Mouse (Mus musculus) thymus, adult 2 months (tissue): ENCODE results near the gene Rapgef5. TPM values are rescaled to one million over a fixed set of nuclear protein-coding genes. Genes with fewer than 3 reads are reported as not detected.

Source experiments
- DNase-seq: peaks from one replicate; pipeline ENCODE4 v3.0.0; 2021
- H3K27ac ChIP-seq: fragments of 200-500 bp; 2 replicates; pipeline ENCODE4 v1.5.1; 2012; ENCODE audit warnings: low read length, control low read depth; ENCODE audit not compliant: control insufficient read depth, insufficient read depth
- H3K27me3 ChIP-seq: fragments of 200-500 bp; 2 replicates; pipeline ENCODE4 v1.6.1; 2012; ENCODE audit warnings: mild to moderate bottlenecking, low read length, moderate library complexity, mixed read lengths; ENCODE audit not compliant: control insufficient read depth, insufficient read depth
- H3K36me3 ChIP-seq: fragments of 200-500 bp; 2 replicates; pipeline ENCODE4 v1.6.1; 2012; ENCODE audit warnings: mild to moderate bottlenecking, low read length, moderate library complexity; ENCODE audit not compliant: control insufficient read depth, insufficient read depth
- H3K4me1 ChIP-seq: fragments of 200-500 bp; replicated peaks from 2 replicates; pipeline ENCODE4 v1.6.1; 2012; ENCODE audit warnings: low read length; ENCODE audit not compliant: control insufficient read depth, insufficient read depth
- H3K4me3 ChIP-seq: fragments of 200-500 bp; 2 replicates; pipeline ENCODE4 v1.5.1; 2012; ENCODE audit warnings: mild to moderate bottlenecking, low read length, control low read depth, moderate library complexity; ENCODE audit not compliant: control insufficient read depth, insufficient read depth
- CTCF ChIP-seq: fragments of 200-500 bp; IDR thresholded peaks from 2 replicates; pipeline ENCODE4 v1.5.1; 2012; ENCODE audit warnings: mild to moderate bottlenecking, control low read depth, low read length, moderate library complexity, borderline replicate concordance; ENCODE audit not compliant: control insufficient read depth, poor library complexity, insufficient read depth; ENCODE audit errors: extremely low read depth
- POLR2A ChIP-seq: fragments of 200-500 bp; IDR thresholded peaks from 2 replicates; pipeline ENCODE4 v1.6.1; 2012; ENCODE audit warnings: mild to moderate bottlenecking, low read length, control low read depth, moderate library complexity; ENCODE audit not compliant: control insufficient read depth, poor library complexity, insufficient read depth; ENCODE audit errors: extremely low read depth
- WGBS: fragments of 180-500 bp; shearing (Covaris S2); methylation state at CpG from one replicate; pipeline ENCODE4 v1.1.7; 2018; 5-methylcytosine and 5-hydroxymethylcytosine counted together
- polyA plus RNA-seq: library from polyadenylated mRNA; depleted of rRNA; stranded (reverse); fragments of >200 nt; gene quantifications from 2 replicates; pipeline ENCODE4 v1.2.3, GENCODE M21; 2012; rRNA removed

Gene Rapgef5
- 5.2 and 5.6 TPM in 2 replicates for polyA plus RNA-seq

DNA sequence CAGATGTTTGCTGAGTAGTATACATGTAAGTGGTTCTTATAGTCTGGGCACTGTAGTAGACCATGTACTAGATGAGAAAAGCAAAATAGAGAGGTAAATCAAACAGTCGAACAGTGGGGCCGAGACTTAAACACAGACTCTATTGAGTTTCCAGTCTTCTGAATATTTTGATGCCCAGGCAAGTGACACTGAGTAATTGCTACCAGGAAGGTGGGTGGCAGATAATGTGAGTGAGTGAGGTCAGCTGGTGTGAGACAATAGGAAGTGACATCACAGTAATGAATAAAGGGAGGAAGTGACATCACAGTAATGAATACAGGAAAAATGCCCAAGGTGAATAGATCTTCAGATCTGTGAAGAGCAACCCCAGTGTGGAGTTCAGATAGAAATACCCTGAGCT is at the start of gene Rapgef5:
Gene Rapgef5, plus strand, starts transcription at position 301 of the 400 bp plus-strand sequence.
- Histone ChIP-seq H3K27me3 (no peaks in the 10 kb centered on the region), H3K27ac (no peak within 1 kb of the TSS), H3K36me3 (no peaks in the 10 kb centered on the region), H3K4me3 (no peak within 1 kb of the TSS), H3K4me1 (no peaks in the 10 kb centered on the region)
- TF ChIP-seq POLR2A (no peak), CTCF (no peak)
- DNase-seq: no peak
- WGBS: 94% methylated on average over 2 of the region's 2 CpGs

GRCm38 (mm10) chr12:117468329-117468728 is 48.0 kb upstream of the Rapgef5 start:
- H3K27ac ChIP-seq: no peak overlapping the region
- TF ChIP-seq POLR2A (no peak), CTCF (no peak)
- H3K27me3 ChIP-seq: no peaks in the 10 kb centered on the region
- H3K4me1 ChIP-seq: no peaks in the 10 kb centered on the region
- H3K36me3 ChIP-seq: no peaks in the 10 kb centered on the region
- no peak overlapping the region for H3K4me3 ChIP-seq
- DNase-seq: no peak
- WGBS: 87% methylated on average over 5 of the region's 5 CpGs

DNA sequence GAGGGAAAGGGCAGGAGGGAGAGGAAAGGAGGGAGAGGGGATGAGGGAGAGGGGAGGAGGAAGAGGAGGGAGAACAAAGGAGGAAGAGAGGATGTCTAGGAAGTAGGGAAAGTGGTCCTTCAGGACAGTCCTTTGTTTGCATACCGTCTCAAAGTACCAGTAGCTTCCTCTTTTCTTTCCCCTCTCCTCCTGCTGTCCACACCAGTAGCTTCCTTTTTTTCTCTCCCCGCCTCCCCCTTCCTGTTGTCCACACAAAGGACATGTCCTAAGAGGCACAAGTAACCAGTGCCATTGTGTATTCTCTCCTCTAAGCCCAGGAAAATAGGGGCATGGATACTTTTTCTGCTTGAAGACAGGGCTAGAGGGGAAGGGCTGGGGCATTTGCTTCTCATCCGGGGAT is 37.3 kb upstream of the Rapgef5 start:
- DNase-seq: no peak
- Histone ChIP-seq H3K27me3 (no peaks in the 10 kb centered on the region), H3K4me3 (no peak overlapping the region), H3K27ac (no peak overlapping the region), H3K4me1 (no peaks in the 10 kb centered on the region; the same call in 1 of the 2 replicates), H3K36me3 (no peaks in the 10 kb centered on the region)
- 17% methylated on average over 3 of the region's 3 CpGs for WGBS
- no peak for TF ChIP-seq CTCF
- no peak for TF ChIP-seq POLR2A

GRCm38 (mm10) chr12:117479680-117480079 is 36.6 kb upstream of the Rapgef5 start:
- Histone ChIP-seq H3K4me1 (no peaks in the 10 kb centered on the region; the same call in 1 of the 2 replicates), H3K27ac (no peak overlapping the region), H3K36me3 (no peaks in the 10 kb centered on the region), H3K4me3 (no peak overlapping the region), H3K27me3 (no peaks in the 10 kb centered on the region)
- 11% methylated on average over 7 of the region's 7 CpGs for WGBS
- DNase-seq: no peak
- TF ChIP-seq CTCF: no peak
- no peak for TF ChIP-seq POLR2A

GRCm38 (mm10) chr12:117480958-117481357 is 35.3 kb upstream of the Rapgef5 start:
- TF ChIP-seq CTCF (no peak), POLR2A (no peak)
- H3K4me1 ChIP-seq: no peaks in the 10 kb centered on the region; the same call in 1 of the 2 replicates
- H3K27ac ChIP-seq: no peak overlapping the region
- no peak overlapping the region for H3K4me3 ChIP-seq
- no peaks in the 10 kb centered on the region for H3K36me3 ChIP-seq
- H3K27me3 ChIP-seq: no peaks in the 10 kb centered on the region
- WGBS: 92% methylated on average over 3 of the region's 3 CpGs
- no peak for DNase-seq

DNA sequence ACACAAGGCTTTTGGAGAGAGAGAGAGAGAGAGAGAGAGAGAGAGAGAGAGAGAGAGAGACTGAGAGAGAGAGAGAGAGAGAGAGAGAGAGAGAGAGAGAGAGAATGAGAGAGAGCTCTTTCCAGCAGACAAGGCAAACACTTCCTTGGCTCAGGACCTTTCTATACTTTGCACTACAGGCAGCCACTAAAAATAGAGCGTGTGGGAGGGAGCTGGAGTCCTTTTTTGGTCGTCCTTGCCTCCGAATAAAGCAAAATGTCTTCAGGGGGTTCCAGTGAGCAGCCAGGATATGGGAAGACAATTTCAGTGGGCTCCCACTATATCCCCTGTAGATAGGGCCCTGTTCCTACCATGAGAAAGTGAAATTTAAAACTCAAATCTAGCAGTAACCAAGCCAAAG is 33.6 kb upstream of the Rapgef5 start:
- no peak overlapping the region for H3K27ac ChIP-seq
- no peaks in the 10 kb centered on the region; the same call in 1 of the 2 replicates for H3K4me1 ChIP-seq
- TF ChIP-seq POLR2A (no peak), CTCF (no peak)
- no peaks in the 10 kb centered on the region for H3K27me3 ChIP-seq
- H3K4me3 ChIP-seq: no peak overlapping the region
- DNase-seq: no peak
- 70% methylated on average over 3 of the region's 3 CpGs for WGBS
- H3K36me3 ChIP-seq: no peaks in the 10 kb centered on the region
